Mouse (Mus musculus) C2C12 (cell line): Measurements from ENCODE around the gene Tekt2.

Experiments used
- CTCF ChIP-seq: IDR thresholded peaks from one replicate; pipeline ENCODE4 v1.5.1; 2011; ENCODE audit not compliant: control insufficient read depth, insufficient read depth, insufficient read length
- MAX ChIP-seq: IDR thresholded peaks from one replicate; pipeline ENCODE4 v1.6.1; 2011; ENCODE audit warnings: mild to moderate bottlenecking, control low read depth
- MYOD1 ChIP-seq: IDR thresholded peaks from one replicate; pipeline ENCODE4 v1.6.1; 2011; ENCODE audit warnings: low read depth; ENCODE audit not compliant: control insufficient read depth, insufficient read length
- MYOG ChIP-seq: IDR thresholded peaks from one replicate; pipeline ENCODE4 v1.6.1; 2011; ENCODE audit not compliant: control insufficient read depth, insufficient read length; ENCODE audit errors: extremely low read depth
- USF1 ChIP-seq: IDR thresholded peaks from one replicate; pipeline ENCODE4 v1.6.1; 2011; ENCODE audit warnings: low read depth, mild to moderate bottlenecking, control low read depth, moderate library complexity

- TF ChIP-seq CTCF (no peak), MYOG (no peak), MAX (no peak), USF1 (no peak), MYOD1 (no peak)
These were observed 19.4 kb downstream of the Tekt2 start for GRCm38 (mm10) chr4:126306058-126306457.
